Mouse (Mus musculus) neural tube, embryonic 15.5 days (tissue): ENCODE data around the gene Ccnf. TPM values are rescaled to one million over a fixed set of nuclear protein-coding genes. Genes with fewer than 3 reads are reported as not detected.

Experiments used
- ATAC-seq: fragments of 200-750 bp; cut with Nextera tagmentation; 2 replicates; pipeline ENCODE4 v1.8.0; 2017; ENCODE audit warnings: mild to moderate bottlenecking, moderate TSS enrichment, moderate library complexity; ENCODE audit not compliant: low FRiP score
- H3K27ac ChIP-seq: fragments of 300-500 bp; sonication (generic); replicated peaks from 2 replicates; pipeline ENCODE4 v1.5.1; 2015; ENCODE audit warnings: mild to moderate bottlenecking, inconsistent platforms
- H3K27me3 ChIP-seq: fragments of 300-500 bp; sonication (generic); replicated peaks from 2 replicates; pipeline ENCODE4 v1.6.1; 2015; ENCODE audit warnings: inconsistent platforms
- H3K36me3 ChIP-seq: fragments of 300-500 bp; sonication (generic); 2 replicates; pipeline ENCODE4 v1.6.1; 2015; ENCODE audit warnings: inconsistent platforms
- H3K4me1 ChIP-seq: fragments of 300-500 bp; sonication (generic); 2 replicates; pipeline ENCODE4 v1.6.1; 2015; ENCODE audit warnings: inconsistent platforms
- H3K4me2 ChIP-seq: fragments of 300-500 bp; sonication (generic); 2 replicates; pipeline ENCODE4 v1.6.1; 2015; ENCODE audit warnings: inconsistent platforms, mild to moderate bottlenecking, moderate library complexity
- H3K4me3 ChIP-seq: fragments of 300-500 bp; sonication (generic); replicated peaks from 2 replicates; pipeline ENCODE4 v1.5.1; 2015; ENCODE audit warnings: mild to moderate bottlenecking, inconsistent platforms
- H3K9ac ChIP-seq: fragments of 300-500 bp; sonication (generic); replicated peaks from 2 replicates; pipeline ENCODE4 v1.6.1; 2015; ENCODE audit warnings: mild to moderate bottlenecking, inconsistent platforms
- H3K9me3 ChIP-seq: fragments of 300-500 bp; sonication (generic); replicated peaks from 2 replicates; pipeline ENCODE4 v1.6.1; 2016; ENCODE audit warnings: inconsistent platforms
- WGBS: fragments of 180-500 bp; shearing (Covaris S2); methylation state at CpG from one replicate; pipeline ENCODE4 v1.1.7; 2015; ENCODE audit warnings: mixed read lengths; 5-methylcytosine and 5-hydroxymethylcytosine counted together
- polyA plus RNA-seq: library from polyadenylated mRNA; unstranded; fragments of >200 nt; fragmentation: Nextera tagmentation; extraction: Ambion mirVana; gene quantifications from 2 replicates; pipeline ENCODE4 v1.2.1, GENCODE M21; 2015

Ccnf gene
- 13.4 and 26.3 TPM in 2 replicates for polyA plus RNA-seq

GRCm38 (mm10) chr17:24251320-24252069, at the start of gene Ccnf:
Ccnf (minus strand) TSS chr17:24251484.
- peak; percentile 100 for ATAC-seq
- H3K9ac ChIP-seq: peak within 1 kb of the TSS; percentile 74
- H3K9me3 ChIP-seq: no peaks in the 10 kb centered on the region
- under 1% methylated on average over 47 of the region's 48 CpGs for WGBS
- no peaks in the 10 kb centered on the region for H3K27me3 ChIP-seq
- peaks cover 18% of the 10 kb centered on the region for H3K4me1 ChIP-seq
- H3K4me3 ChIP-seq: peak within 1 kb of the TSS; percentile 89
- peak within 1 kb of the TSS; percentile 73 for H3K4me2 ChIP-seq
- peak within 1 kb of the TSS; percentile 69 for H3K27ac ChIP-seq
- H3K36me3 ChIP-seq: peaks cover 5% of the 10 kb centered on the region; the same call in 1 of the 2 replicates

- WGBS: 89% methylated on average over 4 of the region's 4 CpGs
- Histone ChIP-seq H3K9me3 (no peaks in the 10 kb centered on the region), H3K4me3 (no peak overlapping the region), H3K27me3 (no peaks in the 10 kb centered on the region), H3K27ac (no peak overlapping the region), H3K4me2 (no peak overlapping the region), H3K9ac (no peak overlapping the region), H3K4me1 (no peaks in the 10 kb centered on the region), H3K36me3 (no peaks in the 10 kb centered on the region)
- ATAC-seq: no peak
These were observed 49.4 kb upstream of the Ccnf start for GRCm38 (mm10) chr17:24300651-24301050.

DNA sequence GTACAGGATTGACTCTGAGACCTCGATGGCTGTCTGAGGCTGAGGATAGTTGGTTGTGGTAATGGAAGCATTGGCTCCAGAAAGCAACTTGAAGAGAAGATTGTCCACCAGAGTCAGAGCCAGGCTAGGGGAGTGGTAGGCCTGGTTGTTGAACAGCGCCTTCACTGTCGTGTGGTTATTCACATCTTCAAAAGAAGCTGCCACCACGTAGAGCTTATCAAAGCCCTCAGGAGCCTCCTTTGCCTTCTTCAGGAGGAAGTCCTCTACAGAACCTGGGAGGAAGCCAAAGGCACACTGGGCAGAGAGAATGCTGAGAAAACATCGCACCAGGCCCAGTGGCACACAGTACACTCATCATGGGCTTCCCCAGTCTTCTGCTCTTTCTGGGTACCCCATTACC, 38.1 kb upstream of the Ccnf start:
- no peaks in the 10 kb centered on the region for H3K27me3 ChIP-seq
- H3K36me3 ChIP-seq: no peaks in the 10 kb centered on the region
- WGBS: 83% methylated on average over 5 of the region's 5 CpGs
- no peaks in the 10 kb centered on the region for H3K4me1 ChIP-seq
- no peak for ATAC-seq
- no peaks in the 10 kb centered on the region for H3K9me3 ChIP-seq
- no peak overlapping the region for H3K9ac ChIP-seq
- H3K4me3 ChIP-seq: no peak overlapping the region
- no peak overlapping the region for H3K4me2 ChIP-seq
- H3K27ac ChIP-seq: no peak overlapping the region

DNA sequence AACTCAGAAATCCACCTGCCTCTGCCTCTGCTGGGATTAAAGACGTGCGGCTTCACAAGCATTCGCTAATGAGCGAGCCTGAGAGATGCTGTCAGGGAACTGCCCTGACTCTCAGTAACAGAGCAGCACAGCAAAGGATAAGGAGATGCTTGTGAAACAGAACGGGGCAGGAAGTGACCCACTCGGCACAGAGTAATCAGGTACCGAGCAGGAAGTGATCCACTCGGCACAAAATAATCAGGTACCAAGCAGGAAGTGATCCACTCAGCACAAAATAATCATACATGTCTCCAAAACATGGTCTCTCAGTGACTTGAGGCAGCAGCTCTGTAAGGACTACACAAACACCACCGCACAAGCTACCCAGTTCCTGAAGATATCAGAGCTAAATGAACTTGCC, 37.2 kb upstream of the Ccnf start:
- Histone ChIP-seq H3K27ac (no peak overlapping the region), H3K4me1 (no peaks in the 10 kb centered on the region), H3K36me3 (no peaks in the 10 kb centered on the region), H3K4me2 (no peak overlapping the region), H3K9me3 (no peaks in the 10 kb centered on the region), H3K9ac (no peak overlapping the region), H3K4me3 (no peak overlapping the region), H3K27me3 (no peaks in the 10 kb centered on the region)
- no peak for ATAC-seq
- WGBS: 92% methylated on average over 9 of the region's 9 CpGs

DNA sequence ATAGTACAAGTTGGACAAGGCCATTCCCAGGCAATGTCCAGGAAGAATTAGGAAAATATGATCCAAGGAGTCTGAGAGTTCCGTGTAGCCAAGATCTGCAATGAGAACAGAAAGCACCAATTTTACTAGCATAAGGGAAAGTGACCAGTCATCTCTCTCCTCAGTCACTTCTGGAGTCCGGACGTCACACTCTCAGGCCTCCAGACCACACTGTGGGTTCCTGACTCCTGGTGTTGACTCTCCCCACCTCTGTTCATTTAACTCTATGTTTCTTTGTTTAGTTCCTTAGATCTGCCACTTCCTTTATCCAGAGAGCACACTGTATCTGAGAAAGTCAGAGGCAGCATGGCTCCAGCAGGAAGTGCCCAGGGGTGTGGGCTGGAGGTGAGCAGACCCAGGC, 34.4 kb upstream of the Ccnf start:
- no peaks in the 10 kb centered on the region for H3K9me3 ChIP-seq
- no peak overlapping the region for H3K4me3 ChIP-seq
- WGBS: 70% methylated on average over 3 of the region's 3 CpGs
- H3K4me2 ChIP-seq: no peak overlapping the region
- ATAC-seq: no peak
- no peaks in the 10 kb centered on the region for H3K4me1 ChIP-seq
- no peaks in the 10 kb centered on the region for H3K36me3 ChIP-seq
- H3K27ac ChIP-seq: no peak overlapping the region
- H3K9ac ChIP-seq: no peak overlapping the region
- H3K27me3 ChIP-seq: no peaks in the 10 kb centered on the region

DNA sequence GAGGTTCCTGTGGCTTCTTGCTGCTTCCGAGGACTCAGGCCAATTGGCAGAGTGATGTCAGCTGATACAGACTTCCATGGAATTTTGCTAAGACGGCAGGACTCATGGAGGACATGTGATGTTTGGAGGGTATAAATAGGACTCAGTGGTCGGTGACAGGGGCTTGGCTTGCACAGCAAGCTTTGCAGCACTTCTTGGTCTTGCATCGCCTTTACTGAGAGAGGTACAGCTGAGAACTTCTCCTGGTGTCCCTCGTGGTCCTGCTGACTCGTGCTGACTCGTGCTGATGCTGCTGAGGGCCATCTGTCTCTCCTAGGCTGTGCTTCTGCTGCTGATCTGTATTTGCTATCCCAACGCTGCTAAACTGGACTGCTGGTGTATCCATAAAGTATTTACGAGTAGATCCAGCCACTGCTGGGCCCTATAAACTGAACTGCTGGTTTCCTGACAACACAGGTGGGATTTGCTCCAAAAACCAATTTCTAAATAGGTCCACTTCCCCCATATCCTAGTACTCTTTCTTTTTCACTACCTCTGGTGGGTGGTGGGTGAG, 32.1 kb upstream of the Ccnf start:
- Histone ChIP-seq H3K4me3 (no peak overlapping the region), H3K27me3 (no peaks in the 10 kb centered on the region), H3K4me1 (no peaks in the 10 kb centered on the region), H3K9me3 (no peaks in the 10 kb centered on the region), H3K27ac (no peak overlapping the region), H3K9ac (no peak overlapping the region), H3K4me2 (no peak overlapping the region), H3K36me3 (no peaks in the 10 kb centered on the region)
- ATAC-seq: no peak
- 66% methylated on average over 9 of the region's 9 CpGs for WGBS

DNA sequence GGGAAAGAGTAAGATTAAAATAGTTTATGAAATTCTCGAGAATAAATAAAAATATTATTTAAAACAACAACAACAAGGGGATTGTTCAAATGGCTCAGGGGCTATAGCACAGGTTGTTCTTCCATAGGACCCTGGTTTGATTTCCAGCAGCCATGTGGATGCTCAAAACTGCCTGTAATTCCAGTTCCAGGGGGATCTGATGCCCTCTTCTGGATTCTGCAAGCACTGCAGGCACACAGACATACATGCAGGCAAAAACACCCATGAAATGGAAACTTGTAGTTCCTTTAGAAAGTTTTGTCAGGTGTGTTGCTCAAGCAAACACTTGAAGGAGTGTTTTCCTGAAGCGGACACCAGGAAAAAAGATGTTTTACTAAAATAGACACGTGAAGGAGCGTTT, 31.4 kb upstream of the Ccnf start:
- H3K4me3 ChIP-seq: no peak overlapping the region
- no peak for ATAC-seq
- WGBS: 71% methylated on average over 4 of the region's 4 CpGs
- H3K9me3 ChIP-seq: no peaks in the 10 kb centered on the region
- H3K4me1 ChIP-seq: no peaks in the 10 kb centered on the region
- H3K27me3 ChIP-seq: no peaks in the 10 kb centered on the region
- no peaks in the 10 kb centered on the region for H3K36me3 ChIP-seq
- no peak overlapping the region for H3K4me2 ChIP-seq
- no peak overlapping the region for H3K27ac ChIP-seq
- no peak overlapping the region for H3K9ac ChIP-seq

- Histone ChIP-seq H3K4me3 (no peak overlapping the region), H3K27me3 (no peaks in the 10 kb centered on the region), H3K36me3 (no peaks in the 10 kb centered on the region), H3K4me2 (no peak overlapping the region), H3K27ac (no peak overlapping the region), H3K9ac (no peak overlapping the region), H3K4me1 (no peaks in the 10 kb centered on the region), H3K9me3 (no peaks in the 10 kb centered on the region; the same call in 1 of the 2 replicates)
- ATAC-seq: no peak
- WGBS: 90% methylated on average over 4 of the region's 4 CpGs
These were observed 28.6 kb upstream of the Ccnf start for GRCm38 (mm10) chr17:24279907-24280306.

GRCm38 (mm10) chr17:24267133-24267532, 15.8 kb upstream of the Ccnf start:
- WGBS: 92% methylated on average over 1 of the region's 1 CpGs
- ATAC-seq: no peak
- no peaks in the 10 kb centered on the region for H3K27me3 ChIP-seq

GRCm38 (mm10) chr17:24264766-24265165, 13.5 kb upstream of the Ccnf start:
- no peaks in the 10 kb centered on the region for H3K4me1 ChIP-seq
- H3K27me3 ChIP-seq: no peaks in the 10 kb centered on the region
- H3K9me3 ChIP-seq: no peaks in the 10 kb centered on the region
- no peak overlapping the region for H3K9ac ChIP-seq
- no peak overlapping the region for H3K27ac ChIP-seq
- H3K36me3 ChIP-seq: no peaks in the 10 kb centered on the region
- WGBS: 89% methylated on average over 2 of the region's 2 CpGs
- no peak for ATAC-seq
- no peak overlapping the region for H3K4me3 ChIP-seq
- H3K4me2 ChIP-seq: no peak overlapping the region

More at GRCm38 (mm10) chr17:24267133-24267532, 15.8 kb upstream of the Ccnf start:
- Histone ChIP-seq H3K36me3 (no peaks in the 10 kb centered on the region), H3K4me1 (no peaks in the 10 kb centered on the region), H3K4me2 (no peak overlapping the region), H3K9ac (no peak overlapping the region), H3K9me3 (no peaks in the 10 kb centered on the region), H3K27ac (no peak overlapping the region), H3K4me3 (no peak overlapping the region)

DNA sequence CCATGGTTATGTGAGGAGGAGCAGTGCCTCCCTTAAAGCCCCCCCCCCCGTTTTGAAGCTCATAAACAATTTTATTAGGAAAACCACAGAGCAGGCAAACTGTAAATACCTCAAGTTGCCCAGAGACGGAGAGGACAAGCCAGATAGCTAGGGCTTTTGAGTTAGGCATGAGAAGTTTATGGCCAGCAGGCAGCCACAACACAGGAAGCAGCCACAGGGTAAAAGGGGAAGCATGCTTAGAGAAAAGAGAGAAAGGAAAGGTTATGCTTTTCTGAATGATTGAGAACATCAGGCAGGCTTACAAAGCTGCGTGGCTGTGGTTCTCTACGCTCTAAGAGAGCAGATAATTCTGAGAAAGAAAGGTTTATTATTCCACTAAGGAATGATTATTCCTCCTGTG, 9.2 kb upstream of the Ccnf start:
- Histone ChIP-seq H3K27ac (no peak overlapping the region), H3K36me3 (no peaks in the 10 kb centered on the region), H3K4me1 (no peaks in the 10 kb centered on the region), H3K4me3 (no peak overlapping the region), H3K27me3 (no peaks in the 10 kb centered on the region), H3K4me2 (no peak overlapping the region), H3K9me3 (no peaks in the 10 kb centered on the region), H3K9ac (no peak overlapping the region)
- 64% methylated on average over 4 of the region's 4 CpGs for WGBS
- no peak for ATAC-seq

- WGBS: 82% methylated on average over 5 of the region's 5 CpGs
- H3K4me3 ChIP-seq: no peak overlapping the region
These were observed 8.4 kb upstream of the Ccnf start for GRCm38 (mm10) chr17:24259702-24260101.

More at GRCm38 (mm10) chr17:24259702-24260101, 8.4 kb upstream of the Ccnf start:
- H3K4me1 ChIP-seq: no peaks in the 10 kb centered on the region
- H3K27me3 ChIP-seq: no peaks in the 10 kb centered on the region
- no peak overlapping the region for H3K4me2 ChIP-seq
- no peaks in the 10 kb centered on the region for H3K36me3 ChIP-seq
- ATAC-seq: no peak
- no peaks in the 10 kb centered on the region for H3K9me3 ChIP-seq
- no peak overlapping the region for H3K9ac ChIP-seq
- H3K27ac ChIP-seq: no peak overlapping the region
